Mouse (Mus musculus) limb, embryonic 11.5 days (tissue): ENCODE data around the gene Atpaf2. TPM values are rescaled to one million over a fixed set of nuclear protein-coding genes. Genes with fewer than 3 reads are reported as not detected.

Experiments used
- ATAC-seq: fragments of 200-750 bp; cut with Nextera tagmentation; 2 replicates; pipeline ENCODE4 v1.8.0; 2017; ENCODE audit warnings: low read depth; ENCODE audit not compliant: insufficient number of reproducible peaks, low FRiP score, low TSS enrichment
- DNase-seq: peaks from one replicate; pipeline ENCODE4 v3.0.0-alpha.2; 2015; ENCODE audit warnings: low spot score
- H3K27ac ChIP-seq: fragments of 300-500 bp; sonication (generic); replicated peaks from 2 replicates; pipeline ENCODE4 v1.5.1; 2014; ENCODE audit warnings: low read depth, mild to moderate bottlenecking, low read length
- H3K27me3 ChIP-seq: fragments of 300-500 bp; sonication (generic); 2 replicates; pipeline ENCODE4 v1.6.1; 2014; ENCODE audit warnings: mild to moderate bottlenecking, low read length, mixed read lengths; ENCODE audit not compliant: control insufficient read depth, insufficient read depth
- H3K36me3 ChIP-seq: fragments of 300-500 bp; sonication (generic); 2 replicates; pipeline ENCODE4 v1.6.1; 2014; ENCODE audit warnings: mild to moderate bottlenecking, low read length, moderate library complexity, mixed read lengths; ENCODE audit not compliant: control insufficient read depth, insufficient read depth
- H3K4me1 ChIP-seq: fragments of 300-500 bp; sonication (generic); 2 replicates; pipeline ENCODE4 v1.6.1; 2014; ENCODE audit warnings: low read length, mixed read lengths; ENCODE audit not compliant: control insufficient read depth, insufficient read depth
- H3K4me2 ChIP-seq: fragments of 300-500 bp; sonication (generic); 2 replicates; pipeline ENCODE4 v1.6.1; 2014; ENCODE audit warnings: low read depth, mild to moderate bottlenecking, moderate library complexity; ENCODE audit not compliant: severe bottlenecking
- H3K4me3 ChIP-seq: fragments of 300-500 bp; sonication (generic); 2 replicates; pipeline ENCODE4 v1.5.1; 2014; ENCODE audit warnings: low read depth, low read length
- H3K9ac ChIP-seq: fragments of 300-500 bp; sonication (generic); 2 replicates; pipeline ENCODE4 v1.6.1; 2014; ENCODE audit warnings: mild to moderate bottlenecking, low read length
- H3K9me3 ChIP-seq: fragments of 300-500 bp; sonication (generic); 2 replicates; pipeline ENCODE4 v1.6.1; 2016; ENCODE audit warnings: low read length; ENCODE audit not compliant: control insufficient read depth
- WGBS: fragments of 180-500 bp; shearing (Covaris S2); extraction: QIAGEN DNeasy Blood & Tissue Kit; methylation state at CpG from one replicate; pipeline ENCODE4 v1.1.7; 2014; 5-methylcytosine and 5-hydroxymethylcytosine counted together
- polyA plus RNA-seq: library from polyadenylated mRNA; unstranded; fragments of >200 nt; fragmentation: Nextera tagmentation; extraction: Ambion mirVana; gene quantifications from 2 replicates; pipeline ENCODE4 v1.2.1, GENCODE M21; 2014

The Atpaf2 gene
- 48.4 and 53.7 TPM in 2 replicates for polyA plus RNA-seq

- no peaks in the 10 kb centered on the region for H3K9me3 ChIP-seq
- peak within 1 kb of the TSS; percentile 76 for H3K4me3 ChIP-seq
- H3K9ac ChIP-seq = peak within 1 kb of the TSS; percentile 90
- DNase-seq (peak; percentile 24), ATAC-seq (peak; percentile 32; the same call in 1 of the 2 replicates)
- H3K27me3 ChIP-seq = no peaks in the 10 kb centered on the region
- H3K4me2 ChIP-seq = peak within 1 kb of the TSS; percentile 70
- H3K27ac ChIP-seq = peak within 1 kb of the TSS; percentile 91
- WGBS = under 1% methylated on average over 39 of the region's 39 CpGs
- peaks cover 10% of the 10 kb centered on the region for H3K4me1 ChIP-seq
- no peaks in the 10 kb centered on the region for H3K36me3 ChIP-seq
Observed at GRCm38 (mm10) chr11:60417717-60418472, at the start of gene Atpaf2. Atpaf2 (minus strand) TSS chr11:60418457.

- Histone ChIP-seq H3K9ac (no peak overlapping the region), H3K27ac (no peak overlapping the region), H3K4me2 (no peak overlapping the region), H3K36me3 (peaks cover 31% of the 10 kb centered on the region), H3K4me1 (no peaks in the 10 kb centered on the region), H3K27me3 (no peaks in the 10 kb centered on the region), H3K9me3 (no peaks in the 10 kb centered on the region), H3K4me3 (no peak overlapping the region)
- peak; percentile 57 for DNase-seq
- 97% methylated on average over 2 of the region's 2 CpGs for WGBS
- ATAC-seq = no peak
Observed at GRCm38 (mm10) chr11:60465943-60466380, 47.7 kb upstream of the Atpaf2 start.

- Histone ChIP-seq H3K36me3 (peaks cover 27% of the 10 kb centered on the region), H3K9me3 (no peaks in the 10 kb centered on the region), H3K4me2 (no peak overlapping the region), H3K27ac (no peak overlapping the region), H3K9ac (no peak overlapping the region), H3K4me3 (no peak overlapping the region), H3K27me3 (no peaks in the 10 kb centered on the region), H3K4me1 (peaks cover 4% of the 10 kb centered on the region)
- ATAC-seq (no peak), DNase-seq (no peak)
- 89% methylated on average over 1 of the region's 1 CpGs for WGBS
Observed at GRCm38 (mm10) chr11:60457973-60458372, 39.7 kb upstream of the Atpaf2 start.

GRCm38 (mm10) chr11:60454745-60455087, 36.5 kb upstream of the Atpaf2 start:
- ATAC-seq = no peak
- DNase-seq = no peak
- no peaks in the 10 kb centered on the region for H3K27me3 ChIP-seq
- H3K9me3 ChIP-seq = no peaks in the 10 kb centered on the region
- no peak overlapping the region for H3K27ac ChIP-seq
- H3K4me1 ChIP-seq = peaks cover 4% of the 10 kb centered on the region
- WGBS = under 1% methylated on average over 17 of the region's 17 CpGs
- H3K36me3 ChIP-seq = peaks cover 12% of the 10 kb centered on the region
- peak overlapping the region; percentile 62 for H3K4me3 ChIP-seq
- H3K9ac ChIP-seq = peak overlapping the region; percentile 63
- peak overlapping the region; percentile 60 for H3K4me2 ChIP-seq

- Histone ChIP-seq H3K27me3 (no peaks in the 10 kb centered on the region), H3K4me1 (peaks cover 4% of the 10 kb centered on the region), H3K9ac (peak within 1 kb of the TSS; percentile 63), H3K36me3 (peaks cover 8% of the 10 kb centered on the region), H3K27ac (no peak within 1 kb of the TSS), H3K4me2 (peak within 1 kb of the TSS; percentile 60), H3K4me3 (peak within 1 kb of the TSS; percentile 62), H3K9me3 (no peaks in the 10 kb centered on the region)
- WGBS = 6% methylated on average over 27 of the region's 27 CpGs
- peak; percentile 65; the same call in 1 of the 2 replicates for ATAC-seq
- peak; percentile 96 for DNase-seq
Observed at GRCm38 (mm10) chr11:60454080-60454744, 36.0 kb upstream of the Atpaf2 start, which contains the start of gene Drg2. Drg2 (plus strand) TSS chr11:60454591.

GRCm38 (mm10) chr11:60444007-60444406, 25.8 kb upstream of the Atpaf2 start:
- H3K36me3 ChIP-seq = peaks cover 3% of the 10 kb centered on the region
- WGBS = 85% methylated on average over 4 of the region's 4 CpGs
- no peak overlapping the region for H3K4me2 ChIP-seq

GRCm38 (mm10) chr11:60442896-60443295, 24.6 kb upstream of the Atpaf2 start:
- Histone ChIP-seq H3K36me3 (peaks cover 3% of the 10 kb centered on the region), H3K4me2 (no peak overlapping the region), H3K27me3 (no peaks in the 10 kb centered on the region), H3K9me3 (no peaks in the 10 kb centered on the region), H3K27ac (no peak overlapping the region), H3K4me1 (no peaks in the 10 kb centered on the region), H3K4me3 (no peak overlapping the region), H3K9ac (no peak overlapping the region)
- DNase-seq = no peak
- ATAC-seq = no peak
- 88% methylated on average over 6 of the region's 6 CpGs for WGBS

More at GRCm38 (mm10) chr11:60444007-60444406, 25.8 kb upstream of the Atpaf2 start:
- no peaks in the 10 kb centered on the region for H3K4me1 ChIP-seq
- ATAC-seq (no peak), DNase-seq (no peak)
- H3K9me3 ChIP-seq = no peaks in the 10 kb centered on the region
- H3K4me3 ChIP-seq = no peak overlapping the region
- H3K27ac ChIP-seq = no peak overlapping the region
- no peaks in the 10 kb centered on the region for H3K27me3 ChIP-seq
- H3K9ac ChIP-seq = no peak overlapping the region

GRCm38 (mm10) chr11:60440176-60440575, 21.9 kb upstream of the Atpaf2 start:
- Histone ChIP-seq H3K27ac (no peak overlapping the region), H3K4me3 (no peak overlapping the region), H3K36me3 (peaks cover 6% of the 10 kb centered on the region), H3K4me2 (no peak overlapping the region), H3K27me3 (no peaks in the 10 kb centered on the region), H3K9me3 (no peaks in the 10 kb centered on the region), H3K9ac (no peak overlapping the region), H3K4me1 (no peaks in the 10 kb centered on the region)
- WGBS = 25% methylated on average over 7 of the region's 7 CpGs
- ATAC-seq (no peak), DNase-seq (no peak)
